Mouse (Mus musculus): ENCODE measurements at regions not wholly inside any gene's neighbourhood (a gene's known extent, or its start where the extent isn't known, plus 50 kb on each side); places are given as distances from the start of the nearest gene placed in this dataset.
A peak's percentile ranks its signal among the peaks of the same experiment; 100 is the strongest.

DNA sequence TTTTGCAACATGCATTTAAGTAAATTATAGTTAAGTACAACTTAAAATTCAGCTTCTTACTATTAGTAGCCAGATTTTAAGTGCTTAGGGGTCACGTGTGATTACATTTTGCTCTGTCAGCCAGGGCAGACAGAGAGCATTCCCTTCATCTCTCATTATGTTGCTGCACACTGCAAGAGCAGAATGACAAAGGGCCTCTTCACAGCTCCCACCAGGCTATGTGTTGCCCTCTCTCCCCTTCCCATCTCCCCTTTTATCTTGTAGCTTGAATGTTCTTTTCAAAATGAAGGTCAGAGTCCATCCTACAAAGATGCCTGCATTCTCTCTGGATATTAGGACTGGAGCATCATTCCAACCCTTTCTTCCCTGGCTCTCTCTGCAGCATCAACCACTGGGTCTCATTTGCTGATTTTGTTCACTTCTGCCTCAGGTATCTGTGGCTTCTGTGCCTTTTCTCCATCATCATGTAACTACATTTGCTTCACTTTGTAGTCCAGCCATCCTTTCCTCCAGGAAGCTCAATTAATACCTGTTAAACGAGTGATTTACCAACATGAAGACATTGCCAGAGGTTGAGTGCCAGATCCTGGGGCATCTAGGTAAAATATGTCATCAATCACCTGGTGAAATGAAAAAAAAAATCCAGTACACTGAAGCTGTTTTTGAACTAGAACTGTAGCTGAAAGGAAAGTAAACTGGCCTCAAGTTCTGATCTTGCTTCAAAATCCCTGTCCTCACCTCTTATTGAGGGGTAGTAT, 571.6 kb downstream of the Btbd3 start:
- no peak for DNase-seq

DNA sequence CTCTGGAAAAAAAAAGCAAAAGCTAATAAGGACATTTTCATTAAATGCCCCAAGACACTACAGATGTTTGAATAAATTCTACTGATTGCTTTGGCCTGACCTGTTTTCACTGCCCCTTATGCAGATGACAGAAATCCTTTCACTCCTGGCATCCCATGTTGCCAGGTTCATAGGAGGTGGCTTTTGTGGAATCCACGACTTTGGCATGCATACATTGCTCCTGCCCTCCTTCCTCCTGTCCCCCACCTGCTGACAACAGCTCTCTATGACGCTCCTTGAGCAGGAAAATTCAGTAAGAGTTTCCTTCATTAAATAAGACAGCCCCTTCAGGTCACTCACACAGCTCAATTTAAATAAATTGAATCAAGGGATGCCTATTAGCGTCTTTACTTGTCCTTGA, 582.5 kb downstream of the Btbd3 start:
- DNase-seq = peak; percentile 25 to 56

- DNase-seq = no peak
Measured at GRCm38 (mm10) chr2:138859121-138859520, 602.8 kb downstream of the Btbd3 start.

- no peak for DNase-seq
Measured at GRCm38 (mm10) chr2:138896563-138896962, 597.1 kb upstream of the Sptlc3 start.

DNA sequence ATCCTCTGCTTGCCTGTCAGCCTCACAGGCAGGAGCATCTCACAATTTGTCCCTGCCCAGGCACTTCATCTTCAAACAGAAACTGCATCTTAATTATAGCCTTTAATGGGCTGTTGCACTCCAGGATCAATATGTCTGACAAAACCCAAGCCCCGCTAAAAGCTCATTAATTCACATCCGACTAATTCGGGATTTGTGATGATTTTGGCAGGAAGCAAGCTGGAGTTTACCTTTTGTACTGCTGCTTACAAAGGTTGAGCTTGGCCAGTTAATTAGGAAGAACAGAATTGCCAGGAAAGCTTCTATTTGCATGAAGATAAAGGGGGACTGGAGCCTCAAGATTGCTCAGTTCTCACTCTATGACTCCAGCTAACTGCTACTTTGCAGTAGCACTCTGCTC, 596.6 kb upstream of the Sptlc3 start:
- no peak for DNase-seq

GRCm38 (mm10) chr2:138937165-138937564, 556.5 kb upstream of the Sptlc3 start:
- DNase-seq = peak; percentile 10 to 12

GRCm38 (mm10) chr2:138939367-138939766, 554.3 kb upstream of the Sptlc3 start:
- DNase-seq = peak; percentile 7 to 13

DNA sequence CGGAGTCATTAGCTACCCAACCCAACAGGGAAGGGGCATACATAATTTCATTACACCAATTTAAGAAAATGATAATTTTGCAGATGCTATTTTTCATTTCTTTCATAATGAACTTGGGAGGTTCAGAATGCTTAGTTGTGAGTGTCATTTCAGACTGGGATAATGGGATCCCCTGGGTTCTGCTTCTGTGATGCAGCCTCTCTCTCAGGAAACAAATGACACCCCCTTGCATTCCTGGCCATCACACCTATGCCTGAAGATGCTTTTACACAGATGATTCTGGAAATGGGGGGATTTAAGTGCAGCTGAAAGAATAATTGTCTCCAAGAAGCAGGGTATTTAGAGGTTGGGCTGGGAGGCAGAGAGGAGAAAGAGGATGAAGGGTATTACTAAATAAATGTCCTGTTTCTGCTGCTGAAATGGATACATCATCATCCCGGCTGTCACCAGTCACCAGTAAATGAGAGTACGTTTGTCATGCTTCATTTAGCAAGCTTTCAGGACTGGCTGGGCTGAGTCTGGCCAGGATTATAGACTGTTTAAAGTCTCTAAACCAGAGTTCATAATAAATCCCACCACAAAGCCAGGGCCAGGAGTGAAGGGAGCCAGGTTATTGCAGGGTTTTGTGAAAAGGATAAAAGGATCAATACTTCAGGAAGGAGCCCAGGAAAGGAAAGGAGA, 527.5 kb upstream of the Sptlc3 start:
- peak in 1 of 2 experiments; percentile 10 for DNase-seq

DNA sequence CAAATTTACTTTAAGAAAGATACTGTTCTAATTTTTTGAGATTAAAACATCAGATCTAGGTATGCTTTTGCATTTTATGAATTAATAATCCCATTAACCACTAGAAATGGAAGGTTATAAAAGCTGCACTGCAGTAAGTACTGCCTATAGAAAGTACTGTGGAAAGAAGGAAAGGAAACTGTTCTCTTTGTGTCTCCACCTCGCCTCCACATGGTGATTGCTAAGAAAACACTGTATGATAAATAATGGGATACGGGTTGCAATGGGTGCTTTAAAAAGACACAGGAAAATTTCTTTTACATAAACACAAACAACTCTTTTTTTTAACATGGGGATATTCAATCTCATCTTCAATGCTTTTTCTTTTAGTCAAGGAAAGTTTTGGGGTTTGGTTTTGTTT, 519.2 kb upstream of the Sptlc3 start:
- no peak for DNase-seq

GRCm38 (mm10) chr2:138990031-138990430, 503.7 kb upstream of the Sptlc3 start:
- peak; percentile 17 to 35 for DNase-seq

DNA sequence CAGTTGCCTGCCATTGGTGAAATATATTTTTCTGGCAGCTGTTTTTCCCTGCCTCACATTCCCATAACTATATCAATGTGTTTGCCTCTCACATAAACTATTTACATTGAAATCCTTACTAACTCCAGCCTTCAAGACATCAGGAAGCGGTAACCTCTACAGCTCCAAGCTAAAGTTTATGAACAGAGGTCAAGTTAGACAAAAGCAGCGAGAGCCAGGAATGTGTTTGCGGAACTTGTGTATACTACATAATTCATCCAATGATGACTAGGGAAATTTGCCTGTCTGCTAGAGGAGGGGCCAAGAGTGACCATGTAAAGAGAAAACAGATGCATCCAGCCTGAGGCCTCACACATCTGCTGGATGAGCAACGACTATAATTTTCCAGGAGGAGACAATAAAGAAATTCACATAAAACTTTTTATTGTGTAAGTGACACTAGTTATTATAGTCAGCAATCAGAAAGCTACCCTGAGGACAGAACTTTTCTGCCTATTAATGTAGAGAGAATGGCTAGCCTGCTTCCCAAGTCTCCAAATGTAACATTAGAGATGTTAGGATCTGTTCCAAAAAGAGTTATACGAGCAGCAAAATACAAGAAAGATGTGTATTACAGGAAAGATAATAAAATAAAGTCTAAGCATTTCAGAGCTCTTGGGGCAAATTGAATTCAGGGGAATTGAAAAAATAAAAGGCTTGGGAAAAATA, 461.5 kb upstream of the Sptlc3 start:
- DNase-seq = no peak

- DNase-seq = no peak
Measured at GRCm38 (mm10) chr2:139034800-139035199, 458.9 kb upstream of the Sptlc3 start.

DNA sequence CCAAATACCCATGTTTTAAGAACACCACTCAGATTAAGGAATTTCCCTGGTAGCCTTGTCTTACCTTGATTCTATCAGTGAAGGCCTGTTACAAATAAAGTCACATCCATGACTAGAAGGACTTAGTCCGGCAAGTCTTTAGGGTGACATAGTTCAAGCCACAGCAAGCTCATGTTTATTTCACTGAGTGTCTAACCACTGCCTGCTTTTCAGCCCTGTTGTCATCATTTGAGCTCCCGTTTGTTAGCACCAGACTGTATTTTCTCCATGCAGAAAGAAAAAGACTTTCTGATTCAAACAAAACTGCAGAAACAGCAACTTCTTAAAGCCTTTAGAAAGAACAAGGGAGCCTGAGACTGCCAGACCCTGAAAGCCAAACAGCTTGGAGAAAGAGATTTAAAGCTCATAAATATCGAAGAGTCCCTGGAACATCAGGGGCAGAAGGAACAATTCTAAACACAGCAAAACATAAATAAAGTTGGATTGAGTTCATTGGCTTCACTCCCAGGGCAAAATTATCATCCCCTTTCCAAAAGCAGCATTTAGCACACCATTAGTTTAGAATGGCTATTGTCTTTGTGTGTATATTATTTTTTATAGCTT, 451.9 kb upstream of the Sptlc3 start:
- DNase-seq = no peak

DNA sequence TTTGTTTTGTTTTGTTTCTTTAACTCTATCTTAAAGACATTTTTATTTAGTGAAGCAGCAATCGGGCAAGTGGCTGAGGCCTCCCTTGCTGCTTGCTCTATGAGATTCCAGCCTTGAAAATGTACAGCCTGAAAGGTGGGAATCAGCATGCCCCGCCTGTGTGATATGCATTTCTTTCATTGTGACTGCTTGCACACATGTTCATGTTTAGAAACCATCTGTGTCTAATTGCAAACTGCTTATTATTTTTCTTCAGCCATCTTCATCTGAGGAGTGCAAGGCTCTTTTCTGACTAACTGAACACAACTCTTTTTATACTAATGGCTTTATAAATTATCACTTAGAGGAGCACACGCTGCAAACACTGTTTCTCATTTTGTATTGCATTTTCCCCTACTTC, 449.0 kb upstream of the Sptlc3 start:
- DNase-seq = no peak

DNA sequence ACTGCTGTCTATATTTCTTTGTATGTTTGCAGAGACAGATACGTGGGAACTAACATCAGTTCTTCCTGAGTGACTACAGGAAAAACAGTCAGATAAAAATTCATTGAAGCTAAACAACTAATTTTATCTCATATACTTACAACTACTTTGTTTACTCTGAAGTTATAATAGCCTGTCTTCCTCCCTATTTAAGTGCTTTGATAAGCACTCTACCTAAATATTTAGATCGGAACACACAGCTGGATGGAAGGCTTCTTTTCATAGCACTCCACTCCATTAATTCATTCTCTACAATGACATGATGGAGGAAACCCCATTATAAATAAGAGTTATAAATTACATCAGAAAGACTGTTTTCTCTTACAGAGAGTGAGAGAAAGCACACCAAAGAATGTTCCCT, 438.5 kb upstream of the Sptlc3 start:
- DNase-seq = no peak

DNA sequence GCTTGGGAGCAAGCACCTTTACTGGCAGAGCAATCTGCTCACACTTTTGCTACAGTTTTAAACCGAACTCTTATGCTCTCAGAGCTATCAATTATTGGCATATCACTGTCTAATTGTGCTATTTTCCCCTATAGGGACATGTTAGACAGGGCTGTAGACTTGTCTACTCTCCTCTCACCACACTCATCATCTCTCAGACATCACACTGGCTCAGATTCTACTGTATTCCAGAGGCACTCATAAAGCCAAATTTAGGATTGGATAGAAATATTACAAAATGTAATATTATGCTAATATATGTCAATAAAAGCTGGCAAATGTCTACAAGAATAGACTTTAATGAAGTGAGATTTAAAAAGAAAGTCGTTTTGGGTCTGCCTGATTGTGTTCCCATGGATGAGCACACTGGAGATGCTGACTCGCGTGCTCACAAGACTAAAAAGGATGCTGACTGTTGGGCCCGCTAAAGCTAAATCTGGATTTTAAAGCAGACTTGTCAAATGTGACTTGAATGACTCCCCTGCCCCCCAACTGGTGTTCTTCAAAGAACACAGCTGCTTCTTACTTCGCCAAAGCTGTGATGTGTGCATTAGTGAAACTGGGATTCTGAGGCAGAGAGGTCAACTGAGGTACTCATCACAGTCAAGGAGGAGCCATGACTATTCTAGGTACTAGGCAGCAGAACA, 424.3 kb upstream of the Sptlc3 start:
- no peak for DNase-seq

DNA sequence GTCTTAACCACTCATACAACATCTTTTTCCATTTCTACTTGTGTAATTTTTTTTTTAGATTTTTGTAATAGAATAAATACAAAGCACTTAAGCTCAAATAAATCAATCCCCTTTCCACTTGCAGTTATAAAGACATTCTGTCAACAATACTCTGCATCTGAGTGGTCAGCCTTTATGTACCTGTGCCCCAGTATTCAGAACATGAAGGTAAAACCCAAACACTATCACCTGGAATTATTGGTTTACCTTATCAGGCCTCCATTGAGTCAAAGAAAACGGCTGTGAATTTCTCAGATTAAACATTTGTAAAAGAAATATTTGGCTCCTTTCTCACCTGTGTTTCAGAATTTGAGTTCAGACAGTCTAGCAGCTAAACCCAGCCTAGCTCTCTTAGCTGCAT, 422.0 kb upstream of the Sptlc3 start:
- no peak for DNase-seq

- no peak for DNase-seq
Measured at GRCm38 (mm10) chr2:139093487-139094066, 400.1 kb upstream of the Sptlc3 start.

DNA sequence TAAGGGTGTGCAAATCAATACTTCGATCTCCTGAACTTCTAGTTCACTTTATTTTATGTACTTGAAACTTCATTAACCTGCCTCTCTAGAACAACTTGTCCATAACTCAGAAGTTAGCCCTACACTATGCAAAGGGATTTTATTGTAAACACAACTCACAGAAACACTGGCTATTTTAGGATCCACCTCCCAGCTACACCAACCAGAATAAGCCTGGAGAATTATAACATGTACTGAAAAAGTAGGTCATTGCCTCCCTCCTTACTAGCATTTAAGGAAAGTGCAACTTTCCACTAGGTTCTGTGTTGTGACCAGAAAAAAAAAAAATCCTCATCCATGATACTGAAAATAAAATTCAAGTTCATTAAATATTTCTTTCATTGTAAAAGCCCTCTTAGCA, 382.0 kb upstream of the Sptlc3 start:
- DNase-seq = no peak

- no peak for DNase-seq
Measured at GRCm38 (mm10) chr2:139114523-139114922, 379.2 kb upstream of the Sptlc3 start.

- no peak for DNase-seq
Measured at GRCm38 (mm10) chr2:139120905-139121304, 372.8 kb upstream of the Sptlc3 start.

GRCm38 (mm10) chr2:139132121-139132520, 361.6 kb upstream of the Sptlc3 start:
- DNase-seq = peak; percentile 9 to 13
